Mouse (Mus musculus) forebrain, embryonic 15.5 days (tissue): ENCODE measurements at regions not wholly inside any gene's neighbourhood (a gene's known extent, or its start where the extent isn't known, plus 50 kb on each side); places are given as distances from the start of the nearest gene placed in this dataset.

Experiments used
- ATAC-seq: fragments of 200-750 bp; cut with Nextera tagmentation; replicated peaks from 2 replicates; pipeline ENCODE4 v1.8.0; 2017; ENCODE audit warnings: mild to moderate bottlenecking, moderate TSS enrichment, moderate library complexity
- H3K27ac ChIP-seq: fragments of 300-500 bp; sonication (generic); replicated peaks from 2 replicates; pipeline ENCODE4 v1.5.1; 2015; ENCODE audit warnings: mild to moderate bottlenecking, inconsistent platforms
- H3K27me3 ChIP-seq: fragments of 300-500 bp; sonication (generic); 2 replicates; pipeline ENCODE4 v1.6.1; 2015; ENCODE audit warnings: inconsistent platforms
- H3K36me3 ChIP-seq: fragments of 300-500 bp; sonication (generic); 2 replicates; pipeline ENCODE4 v1.6.1; 2015; ENCODE audit warnings: mild to moderate bottlenecking, inconsistent platforms
- H3K4me1 ChIP-seq: fragments of 300-500 bp; sonication (generic); 2 replicates; pipeline ENCODE4 v1.6.1; 2015; ENCODE audit warnings: inconsistent platforms
- H3K4me2 ChIP-seq: fragments of 300-500 bp; sonication (generic); replicated peaks from 2 replicates; pipeline ENCODE4 v1.6.1; 2015; ENCODE audit warnings: mild to moderate bottlenecking, inconsistent platforms
- H3K4me3 ChIP-seq: fragments of 300-500 bp; sonication (generic); 2 replicates; pipeline ENCODE4 v1.5.1; 2015; ENCODE audit warnings: mild to moderate bottlenecking, inconsistent platforms
- H3K9ac ChIP-seq: fragments of 300-500 bp; sonication (generic); replicated peaks from 2 replicates; pipeline ENCODE4 v1.6.1; 2015; ENCODE audit warnings: mild to moderate bottlenecking, inconsistent platforms
- H3K9me3 ChIP-seq: fragments of 300-500 bp; sonication (generic); 2 replicates; pipeline ENCODE4 v1.6.1; 2016; ENCODE audit warnings: inconsistent platforms
- WGBS: fragments of 180-500 bp; shearing (Covaris S2); methylation state at CpG from one replicate; pipeline ENCODE4 v1.1.7; 2015; ENCODE audit warnings: mixed read lengths; 5-methylcytosine and 5-hydroxymethylcytosine counted together

GRCm38 (mm10) chr8:10901954-10902353, 106.3 kb downstream of the Irs2 start:
- no peak for ATAC-seq
- WGBS = 96% methylated on average over 4 of the region's 4 CpGs

GRCm38 (mm10) chr8:10901014-10901413, 107.2 kb downstream of the Irs2 start:
- no peak overlapping the region for H3K4me3 ChIP-seq
- no peak for ATAC-seq
- 87% methylated on average over 3 of the region's 3 CpGs for WGBS

More at GRCm38 (mm10) chr8:10901954-10902353, 106.3 kb downstream of the Irs2 start:
- Histone ChIP-seq H3K9me3 (no peaks in the 10 kb centered on the region), H3K27me3 (no peaks in the 10 kb centered on the region), H3K4me2 (no peak overlapping the region), H3K9ac (no peak overlapping the region), H3K27ac (no peak overlapping the region), H3K36me3 (no peaks in the 10 kb centered on the region), H3K4me1 (peaks cover 21% of the 10 kb centered on the region), H3K4me3 (no peak overlapping the region)

GRCm38 (mm10) chr8:10899581-10900155, 108.6 kb downstream of the Irs2 start:
- 11% methylated on average over 17 of the region's 17 CpGs for WGBS
- no peak for ATAC-seq
- Histone ChIP-seq H3K27ac (no peak overlapping the region), H3K36me3 (no peaks in the 10 kb centered on the region), H3K9me3 (no peaks in the 10 kb centered on the region), H3K4me3 (peak overlapping the region; percentile 14), H3K4me1 (peaks cover 21% of the 10 kb centered on the region), H3K4me2 (peak overlapping the region; percentile 34), H3K9ac (no peak overlapping the region), H3K27me3 (no peaks in the 10 kb centered on the region)

More at GRCm38 (mm10) chr8:10901014-10901413, 107.2 kb downstream of the Irs2 start:
- Histone ChIP-seq H3K9me3 (no peaks in the 10 kb centered on the region), H3K4me1 (peaks cover 21% of the 10 kb centered on the region), H3K36me3 (no peaks in the 10 kb centered on the region), H3K9ac (no peak overlapping the region), H3K27ac (no peak overlapping the region), H3K27me3 (no peaks in the 10 kb centered on the region), H3K4me2 (no peak overlapping the region)

- peaks cover 21% of the 10 kb centered on the region for H3K4me1 ChIP-seq
- 22% methylated on average over 16 of the region's 16 CpGs for WGBS
These were observed 109.4 kb downstream of the Irs2 start for GRCm38 (mm10) chr8:10898562-10899527.

DNA sequence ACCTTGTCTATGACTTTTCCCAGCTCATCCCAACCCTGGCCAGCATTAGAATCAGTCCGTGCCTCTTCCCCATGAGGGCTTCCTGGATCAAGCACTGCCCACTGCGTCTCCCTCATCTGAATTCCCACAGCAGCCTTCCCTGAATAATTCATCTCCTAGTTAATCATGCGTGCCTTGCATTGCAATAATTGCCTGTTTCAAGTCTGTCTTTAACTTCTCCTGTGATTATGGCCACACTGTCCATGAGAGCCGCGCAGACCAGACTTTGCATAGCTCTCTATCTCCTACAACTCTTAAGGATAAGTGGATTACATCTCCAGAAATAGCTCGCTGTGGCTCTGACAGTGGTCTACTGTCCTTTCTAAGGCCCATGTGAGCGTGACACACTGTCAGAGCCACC, 110.7 kb downstream of the Irs2 start:
- no peak overlapping the region for H3K4me2 ChIP-seq
- no peaks in the 10 kb centered on the region for H3K9me3 ChIP-seq
- no peak overlapping the region for H3K9ac ChIP-seq
- no peak for ATAC-seq
- no peaks in the 10 kb centered on the region for H3K27me3 ChIP-seq
- 46% methylated on average over 7 of the region's 7 CpGs for WGBS
- no peaks in the 10 kb centered on the region for H3K36me3 ChIP-seq
- peaks cover 21% of the 10 kb centered on the region for H3K4me1 ChIP-seq
- no peak overlapping the region for H3K4me3 ChIP-seq
- H3K27ac ChIP-seq = no peak overlapping the region

More at GRCm38 (mm10) chr8:10898562-10899527, 109.4 kb downstream of the Irs2 start:
- Histone ChIP-seq H3K9me3 (no peaks in the 10 kb centered on the region), H3K4me2 (peak overlapping the region; percentile 34), H3K27ac (no peak overlapping the region), H3K9ac (no peak overlapping the region), H3K27me3 (no peaks in the 10 kb centered on the region), H3K4me3 (no peak overlapping the region), H3K36me3 (no peaks in the 10 kb centered on the region)
- ATAC-seq = no peak

DNA sequence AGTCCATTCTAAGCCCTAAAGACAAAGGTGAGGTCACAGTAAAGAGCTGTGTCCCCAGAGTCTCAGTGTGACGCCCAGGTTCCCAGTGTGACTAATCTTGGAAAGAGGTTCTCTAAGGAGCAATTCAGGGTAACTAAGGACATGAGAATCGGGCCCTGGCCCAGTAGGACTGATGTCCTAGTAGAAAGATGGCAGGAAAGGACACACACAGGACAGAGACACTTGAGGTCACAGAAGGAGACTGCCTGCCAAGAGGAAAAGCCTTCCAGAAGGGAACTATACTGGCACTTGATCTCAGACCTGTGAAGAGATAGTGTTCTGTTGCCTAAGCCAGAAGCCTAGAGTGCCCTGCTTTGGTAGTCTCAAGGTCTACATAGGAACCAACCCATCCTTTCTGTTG, 113.1 kb downstream of the Irs2 start:
- 72% methylated on average over 2 of the region's 2 CpGs for WGBS
- H3K4me3 ChIP-seq = no peak overlapping the region
- no peaks in the 10 kb centered on the region for H3K9me3 ChIP-seq
- no peak overlapping the region for H3K4me2 ChIP-seq
- no peak for ATAC-seq
- H3K36me3 ChIP-seq = no peaks in the 10 kb centered on the region
- peaks cover 20% of the 10 kb centered on the region for H3K4me1 ChIP-seq
- no peak overlapping the region for H3K27ac ChIP-seq
- H3K27me3 ChIP-seq = no peaks in the 10 kb centered on the region
- H3K9ac ChIP-seq = no peak overlapping the region

- Histone ChIP-seq H3K36me3 (no peaks in the 10 kb centered on the region), H3K4me1 (peaks cover 11% of the 10 kb centered on the region), H3K27ac (no peak overlapping the region), H3K4me3 (no peak overlapping the region), H3K9ac (no peak overlapping the region), H3K9me3 (no peaks in the 10 kb centered on the region), H3K4me2 (no peak overlapping the region), H3K27me3 (no peaks in the 10 kb centered on the region)
- ATAC-seq = no peak
- 78% methylated on average over 5 of the region's 5 CpGs for WGBS
These were observed 114.0 kb downstream of the Irs2 start for GRCm38 (mm10) chr8:10894306-10894705.

DNA sequence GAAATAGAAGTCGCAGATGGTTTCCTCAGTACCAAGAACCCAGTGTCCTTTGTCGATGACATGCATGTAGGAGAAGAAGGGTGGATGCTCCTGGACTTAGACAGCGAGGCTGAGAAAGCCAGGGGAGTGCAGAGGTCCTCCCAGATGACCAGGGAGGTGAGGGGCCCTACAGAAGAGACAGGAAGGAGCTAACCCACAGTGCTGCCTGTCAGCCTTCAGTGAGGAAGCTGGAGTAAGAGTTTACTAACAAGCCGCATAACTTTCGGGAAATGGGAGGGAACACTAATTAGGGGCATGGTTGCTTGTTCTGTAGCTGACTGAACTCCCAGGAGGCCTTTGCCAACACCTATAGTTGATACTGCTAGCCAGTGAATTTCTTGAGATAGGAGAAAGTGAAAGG, 114.5 kb downstream of the Irs2 start:
- Histone ChIP-seq H3K27me3 (no peaks in the 10 kb centered on the region), H3K4me1 (peaks cover 6% of the 10 kb centered on the region), H3K4me2 (no peak overlapping the region), H3K27ac (no peak overlapping the region), H3K4me3 (no peak overlapping the region), H3K9me3 (no peaks in the 10 kb centered on the region), H3K36me3 (no peaks in the 10 kb centered on the region), H3K9ac (no peak overlapping the region)
- WGBS = 74% methylated on average over 5 of the region's 5 CpGs
- no peak for ATAC-seq

- Histone ChIP-seq H3K4me2 (no peak overlapping the region), H3K27me3 (no peaks in the 10 kb centered on the region), H3K9ac (no peak overlapping the region), H3K27ac (no peak overlapping the region), H3K4me3 (no peak overlapping the region), H3K4me1 (no peaks in the 10 kb centered on the region), H3K9me3 (no peaks in the 10 kb centered on the region), H3K36me3 (no peaks in the 10 kb centered on the region)
- 96% methylated on average over 2 of the region's 2 CpGs for WGBS
- no peak for ATAC-seq
These were observed 116.4 kb downstream of the Irs2 start for GRCm38 (mm10) chr8:10891906-10892305.

DNA sequence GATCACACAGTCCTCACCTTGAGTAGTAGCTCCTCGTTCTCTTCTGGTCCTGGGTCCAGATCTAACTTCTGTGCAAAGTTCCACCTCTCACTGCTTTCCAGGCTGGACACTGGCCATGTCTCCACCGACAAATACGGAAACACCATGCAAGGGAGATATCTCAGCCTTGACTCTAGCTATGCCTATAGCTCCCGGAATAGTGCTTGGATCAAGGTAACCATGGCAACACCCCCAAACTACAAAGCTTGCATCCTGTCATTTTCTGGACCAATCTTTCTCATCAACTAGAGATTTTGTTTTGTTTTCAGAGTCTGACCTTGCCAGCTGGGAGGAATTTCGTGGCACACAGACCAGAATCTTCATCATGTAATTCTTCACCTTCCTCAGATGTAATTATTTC, 116.8 kb downstream of the Irs2 start:
- Histone ChIP-seq H3K4me1 (no peaks in the 10 kb centered on the region), H3K9me3 (no peaks in the 10 kb centered on the region), H3K27ac (no peak overlapping the region), H3K4me3 (no peak overlapping the region), H3K9ac (no peak overlapping the region), H3K27me3 (no peaks in the 10 kb centered on the region), H3K4me2 (no peak overlapping the region), H3K36me3 (no peaks in the 10 kb centered on the region)
- ATAC-seq = no peak
- WGBS = 90% methylated on average over 5 of the region's 5 CpGs

GRCm38 (mm10) chr8:10885452-10885851, 122.8 kb downstream of the Irs2 start:
- no peak overlapping the region for H3K4me2 ChIP-seq
- H3K9ac ChIP-seq = no peak overlapping the region
- H3K4me3 ChIP-seq = no peak overlapping the region
- WGBS = 96% methylated on average over 3 of the region's 3 CpGs
- H3K36me3 ChIP-seq = no peaks in the 10 kb centered on the region
- ATAC-seq = no peak
- H3K4me1 ChIP-seq = no peaks in the 10 kb centered on the region
- no peak overlapping the region for H3K27ac ChIP-seq
- no peaks in the 10 kb centered on the region for H3K9me3 ChIP-seq
- no peaks in the 10 kb centered on the region for H3K27me3 ChIP-seq

- ATAC-seq = no peak
These were observed 124.8 kb downstream of the Irs2 start for GRCm38 (mm10) chr8:10883418-10883817.

More at GRCm38 (mm10) chr8:10883418-10883817, 124.8 kb downstream of the Irs2 start:
- Histone ChIP-seq H3K27me3 (no peaks in the 10 kb centered on the region), H3K9ac (no peak overlapping the region), H3K36me3 (no peaks in the 10 kb centered on the region), H3K4me2 (no peak overlapping the region), H3K4me3 (no peak overlapping the region), H3K4me1 (peaks cover 7% of the 10 kb centered on the region; the same call in 1 of the 2 replicates), H3K27ac (no peak overlapping the region), H3K9me3 (no peaks in the 10 kb centered on the region)
- 77% methylated on average over 7 of the region's 7 CpGs for WGBS
